Mouse (Mus musculus): ENCODE measurements around the gene Khdc1a. TPM values are rescaled to one million over a fixed set of nuclear protein-coding genes. Genes with fewer than 3 reads are reported as not detected.

The Khdc1a gene
- not detected for polyA plus RNA-seq (2012; fragmentation: generic; extraction: Trizol)

DNA sequence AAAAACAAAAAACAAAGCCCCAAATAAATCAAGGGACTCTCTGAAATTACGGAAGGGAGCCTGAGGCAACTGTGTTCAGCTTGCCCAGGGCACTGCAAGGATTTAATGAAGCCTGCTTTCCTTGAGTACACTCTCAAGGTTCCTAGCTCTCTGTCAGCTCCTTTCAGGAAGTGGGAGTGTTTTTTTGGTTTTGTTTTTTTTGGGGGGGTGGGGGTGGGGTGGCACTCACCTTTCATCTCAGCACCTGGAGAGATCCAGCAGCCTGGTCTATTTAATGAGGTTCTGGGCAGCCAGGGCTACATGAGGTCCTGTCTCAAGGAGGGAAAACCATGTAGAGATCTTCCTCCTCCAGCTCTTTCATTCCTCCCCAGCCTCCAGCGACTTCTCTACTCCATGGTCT lies at the start of gene Khdc1a:
Gene Khdc1a, plus strand, starts transcription at position 301 of the 400 bp plus-strand sequence.
- Histone ChIP-seq H3ac (ENCODE audit: control insufficient read depth, insufficient read length) (no peak within 1 kb of the TSS), H3K4me3 (no peak within 1 kb of the TSS), H3K79me2 (ENCODE audit: control insufficient read depth, insufficient read depth) (no peaks in the 10 kb centered on the region), H3K4me2 (ENCODE audit: low read depth) (no peak within 1 kb of the TSS), H3K27me3 (ENCODE audit: control insufficient read depth, insufficient read depth, insufficient read length) (no peaks in the 10 kb centered on the region), H3K36me3 (ENCODE audit: control insufficient read depth, insufficient read depth) (no peaks in the 10 kb centered on the region)
- TF ChIP-seq TCF12 (IDR thresholded peaks at IDR 0.05; ENCODE audit: insufficient read depth, poor library complexity, severe bottlenecking) (no peak), MYOG (IDR thresholded peaks at IDR 0.05; ENCODE audit: control insufficient read depth in 1 of 3, insufficient read depth in 1 of 3, insufficient read length in 2 of 3, low read depth in 2 of 3) (no peak)

DNA sequence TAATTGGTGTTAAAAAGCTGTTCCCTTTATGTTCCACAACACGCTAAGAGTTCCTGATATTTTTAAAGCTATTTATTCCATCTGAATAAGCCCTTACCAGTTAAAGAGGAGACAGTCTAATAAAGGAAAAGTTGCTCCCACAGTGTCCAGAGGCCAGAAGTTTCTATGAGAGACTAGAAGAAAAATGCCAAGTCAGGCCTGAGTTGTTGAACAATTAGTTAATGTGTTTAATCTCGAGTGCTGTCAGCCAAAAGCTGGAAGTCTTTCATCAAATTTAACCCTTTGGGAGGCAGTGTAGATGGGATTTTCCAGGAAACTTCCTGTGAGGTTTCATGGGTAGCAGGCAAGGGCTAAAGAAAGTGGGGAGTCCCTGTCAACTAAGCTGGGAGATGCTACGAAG lies 49.6 kb upstream of the Khdc1a start:
- Histone ChIP-seq H3K4me3 (no peak overlapping the region), H3K27me3 (ENCODE audit: control insufficient read depth, insufficient read depth, insufficient read length) (no peaks in the 10 kb centered on the region), H3K4me2 (ENCODE audit: low read depth) (no peak overlapping the region), H3ac (ENCODE audit: control insufficient read depth, insufficient read length) (no peak overlapping the region), H3K79me2 (ENCODE audit: control insufficient read depth, insufficient read depth) (no peaks in the 10 kb centered on the region), H3K36me3 (ENCODE audit: control insufficient read depth, insufficient read depth) (no peaks in the 10 kb centered on the region)
- TF ChIP-seq MAX (IDR thresholded peaks at IDR 0.05; ENCODE audit: low read depth) (no peak), REST (IDR thresholded peaks at IDR 0.05; ENCODE audit: insufficient read depth, insufficient read length) (no peak), MYOG (IDR thresholded peaks at IDR 0.05; ENCODE audit: control insufficient read depth in 1 of 3, insufficient read depth in 1 of 3, insufficient read length in 2 of 3, low read depth in 2 of 3) (no peak), MYOD1 (IDR thresholded peaks at IDR 0.05; ENCODE audit: control insufficient read depth in 1 of 3, insufficient read length in 2 of 3, low read depth in 2 of 3) (no peak), CEBPB (IDR thresholded peaks at IDR 0.05; ENCODE audit: insufficient read depth, poor library complexity, severe bottlenecking) (no peak)

DNA sequence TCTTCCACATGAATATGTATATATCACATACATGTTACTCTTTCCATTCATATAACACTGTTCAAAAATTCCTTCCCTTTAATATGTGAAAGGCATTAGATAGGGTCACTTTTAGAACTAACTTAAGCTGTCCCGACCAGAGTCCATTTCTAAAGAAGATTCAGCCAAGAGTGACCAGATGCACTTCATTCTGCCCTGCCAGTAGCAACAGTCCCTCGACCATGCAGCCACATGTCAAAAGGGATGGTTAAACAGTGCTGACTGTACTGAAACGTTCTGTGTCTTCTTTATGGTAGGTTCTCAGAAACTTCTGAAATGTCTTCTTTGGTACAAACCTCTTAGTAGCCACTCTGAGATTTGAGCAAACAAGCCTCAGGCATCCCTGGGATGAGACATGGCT lies 47.8 kb upstream of the Khdc1a start:
- Histone ChIP-seq H3ac (ENCODE audit: control insufficient read depth, insufficient read length) (no peak overlapping the region), H3K79me2 (ENCODE audit: control insufficient read depth, insufficient read depth) (no peaks in the 10 kb centered on the region), H3K4me3 (no peak overlapping the region), H3K36me3 (ENCODE audit: control insufficient read depth, insufficient read depth) (no peaks in the 10 kb centered on the region), H3K4me2 (ENCODE audit: low read depth) (no peak overlapping the region), H3K27me3 (ENCODE audit: control insufficient read depth, insufficient read depth, insufficient read length) (no peaks in the 10 kb centered on the region)
- TF ChIP-seq TCF12 (IDR thresholded peaks at IDR 0.05; ENCODE audit: insufficient read depth, poor library complexity, severe bottlenecking) = no peak
- TF ChIP-seq CEBPB (IDR thresholded peaks at IDR 0.05; ENCODE audit: insufficient read depth, poor library complexity, severe bottlenecking) = no peak
- TF ChIP-seq REST (IDR thresholded peaks at IDR 0.05; ENCODE audit: insufficient read depth, insufficient read length) = no peak
- TF ChIP-seq MAX (IDR thresholded peaks at IDR 0.05; ENCODE audit: low read depth) = no peak
- TF ChIP-seq MYOD1 (IDR thresholded peaks at IDR 0.05; ENCODE audit: control insufficient read depth in 1 of 3, insufficient read length in 2 of 3, low read depth in 2 of 3) = no peak
- no peak for TF ChIP-seq SRF (IDR thresholded peaks at IDR 0.05; ENCODE audit: control insufficient read depth, insufficient read length, low read depth)
- no peak for TF ChIP-seq POLR2A (IDR thresholded peaks at IDR 0.05; ENCODE audit: insufficient read length, low read depth)
- no peak for TF ChIP-seq POLR2AphosphoS2 (IDR thresholded peaks at IDR 0.05; ENCODE audit: insufficient read length, low read depth)

DNA sequence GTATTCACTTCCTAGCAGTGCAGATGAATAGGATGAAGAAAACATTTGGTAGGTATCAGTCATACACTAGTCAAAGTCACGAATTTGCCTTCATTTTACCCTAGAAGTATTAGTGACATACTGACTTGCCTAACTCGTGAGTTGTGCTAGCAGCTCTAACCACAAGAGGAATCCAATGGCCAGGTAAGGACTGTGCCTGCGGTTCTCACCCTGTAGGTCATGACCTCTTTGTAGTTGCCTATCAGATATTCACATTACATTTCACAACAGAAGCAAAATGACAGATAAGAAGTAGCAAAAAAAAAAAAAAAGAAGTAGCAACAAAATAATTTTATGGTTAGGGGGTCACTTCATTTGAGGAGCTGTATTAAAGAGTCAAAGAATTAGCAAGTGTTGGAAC lies 45.3 kb upstream of the Khdc1a start:
- Histone ChIP-seq H3K27me3 (ENCODE audit: control insufficient read depth, insufficient read depth, insufficient read length) (no peaks in the 10 kb centered on the region), H3K36me3 (ENCODE audit: control insufficient read depth, insufficient read depth) (no peaks in the 10 kb centered on the region), H3ac (ENCODE audit: control insufficient read depth, insufficient read length) (no peak overlapping the region), H3K79me2 (ENCODE audit: control insufficient read depth, insufficient read depth) (no peaks in the 10 kb centered on the region), H3K4me2 (ENCODE audit: low read depth) (no peak overlapping the region), H3K4me3 (no peak overlapping the region)
- TF ChIP-seq SRF (IDR thresholded peaks at IDR 0.05; ENCODE audit: control insufficient read depth, insufficient read length, low read depth) = no peak
- no peak for TF ChIP-seq REST (IDR thresholded peaks at IDR 0.05; ENCODE audit: insufficient read depth, insufficient read length)
- TF ChIP-seq TCF12 (IDR thresholded peaks at IDR 0.05; ENCODE audit: insufficient read depth, poor library complexity, severe bottlenecking) = no peak
- TF ChIP-seq MYOG (IDR thresholded peaks at IDR 0.05; ENCODE audit: control insufficient read depth in 1 of 3, insufficient read depth in 1 of 3, insufficient read length in 2 of 3, low read depth in 2 of 3) = no peak
- TF ChIP-seq MAX (IDR thresholded peaks at IDR 0.05; ENCODE audit: low read depth) = no peak
- TF ChIP-seq POLR2AphosphoS2 (IDR thresholded peaks at IDR 0.05; ENCODE audit: insufficient read length, low read depth) = no peak
- no peak for TF ChIP-seq POLR2A (IDR thresholded peaks at IDR 0.05; ENCODE audit: insufficient read length, low read depth)
- TF ChIP-seq USF1 (IDR thresholded peaks at IDR 0.05; ENCODE audit: low read depth) = no peak
- no peak for TF ChIP-seq TCF3 (IDR thresholded peaks at IDR 0.05; ENCODE audit: insufficient read length, low read depth)
- no peak for TF ChIP-seq MYOD1 (IDR thresholded peaks at IDR 0.05; ENCODE audit: control insufficient read depth in 1 of 3, insufficient read length in 2 of 3, low read depth in 2 of 3)

DNA sequence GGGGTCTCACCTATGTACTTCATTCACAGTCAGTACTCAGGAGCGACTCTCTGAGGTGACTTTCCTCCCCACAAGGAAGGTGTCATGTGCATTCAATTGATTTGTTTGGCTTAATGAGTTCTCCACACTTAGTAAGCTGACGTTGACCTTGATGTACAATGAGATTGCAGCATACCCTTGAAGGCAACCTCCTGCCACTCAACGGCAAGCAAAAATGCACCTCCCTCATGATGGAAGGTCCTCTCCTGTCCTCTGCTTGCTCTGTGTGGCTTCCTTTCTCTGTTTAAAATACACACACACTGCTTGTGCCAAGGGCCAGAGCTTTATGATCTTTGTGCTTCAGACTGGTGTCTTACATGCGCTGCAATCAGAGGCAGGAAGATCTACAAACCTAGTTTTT lies 44.8 kb upstream of the Khdc1a start:
- no peak for TF ChIP-seq SRF (IDR thresholded peaks at IDR 0.05; ENCODE audit: control insufficient read depth, insufficient read length, low read depth)
- no peak for TF ChIP-seq MYOD1 (IDR thresholded peaks at IDR 0.05; ENCODE audit: control insufficient read depth in 1 of 3, insufficient read length in 2 of 3, low read depth in 2 of 3)
- no peak for TF ChIP-seq CEBPB (IDR thresholded peaks at IDR 0.05; ENCODE audit: insufficient read depth, poor library complexity, severe bottlenecking)
- TF ChIP-seq MYOG (IDR thresholded peaks at IDR 0.05; ENCODE audit: control insufficient read depth in 1 of 3, insufficient read depth in 1 of 3, insufficient read length in 2 of 3, low read depth in 2 of 3) = no peak
- no peak for TF ChIP-seq E2F4 (IDR thresholded peaks at IDR 0.05; ENCODE audit: insufficient read depth)
- TF ChIP-seq USF1 (IDR thresholded peaks at IDR 0.05; ENCODE audit: low read depth) = no peak
- no peak for TF ChIP-seq TCF3 (IDR thresholded peaks at IDR 0.05; ENCODE audit: insufficient read length, low read depth)
- TF ChIP-seq MAX (IDR thresholded peaks at IDR 0.05; ENCODE audit: low read depth) = no peak
- TF ChIP-seq POLR2A (IDR thresholded peaks at IDR 0.05; ENCODE audit: insufficient read length, low read depth) = no peak
- no peak for TF ChIP-seq REST (IDR thresholded peaks at IDR 0.05; ENCODE audit: insufficient read depth, insufficient read length)
- TF ChIP-seq TCF12 (IDR thresholded peaks at IDR 0.05; ENCODE audit: insufficient read depth, poor library complexity, severe bottlenecking) = no peak
- TF ChIP-seq POLR2AphosphoS2 (IDR thresholded peaks at IDR 0.05; ENCODE audit: insufficient read length, low read depth) = no peak
- no peak overlapping the region for H3K4me2 ChIP-seq (ENCODE audit: low read depth)
- no peak overlapping the region for H3K4me3 ChIP-seq
- no peak overlapping the region for H3ac ChIP-seq (ENCODE audit: control insufficient read depth, insufficient read length)
- no peaks in the 10 kb centered on the region for H3K36me3 ChIP-seq (ENCODE audit: control insufficient read depth, insufficient read depth)
- no peaks in the 10 kb centered on the region for H3K27me3 ChIP-seq (ENCODE audit: control insufficient read depth, insufficient read depth, insufficient read length)
- H3K79me2 ChIP-seq (ENCODE audit: control insufficient read depth, insufficient read depth) = no peaks in the 10 kb centered on the region
